Mouse (Mus musculus) layer of hippocampus, adult 9-10 months (tissue): Measurements from ENCODE around the gene Vars.
"Not testable (repeated sequence)": the region's sequence is repeated elsewhere in the genome, so short reads cannot be mapped to it uniquely, and the experiment has no call there.

Source experiments
- DNase-seq: peaks from one replicate; pipeline ENCODE4 v3.0.0; 2022; ENCODE audit warnings: low spot score

Vars gene

GRCm38 (mm10) chr17:35003022-35003838 lies 2.4 kb downstream of the Vars start:
- DNase-seq: no peak

GRCm38 (mm10) chr17:35004075-35004717 lies 3.4 kb downstream of the Vars start:
- DNase-seq: no peak

- no peak for DNase-seq
Measured at GRCm38 (mm10) chr17:35005158-35005557, 4.4 kb downstream of the Vars start.

DNA sequence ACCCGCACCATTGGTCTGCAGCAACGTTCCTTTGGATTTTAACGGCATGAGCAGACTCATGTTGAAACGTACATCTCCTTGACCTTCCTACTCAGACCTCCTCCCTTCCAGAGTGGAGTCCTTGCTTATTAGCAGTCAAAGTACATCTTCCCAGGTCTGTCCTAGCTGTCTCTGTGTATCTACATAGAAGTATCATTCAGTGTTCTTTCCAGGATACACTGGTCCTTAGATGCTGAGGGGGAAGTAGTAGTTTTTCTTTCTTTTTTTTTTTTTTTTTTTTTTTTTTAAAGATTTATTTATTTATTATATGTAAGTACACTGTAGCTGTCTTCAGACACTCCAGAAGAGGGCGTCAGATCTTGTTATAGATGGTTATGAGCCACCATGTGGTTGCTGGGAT lies 5.1 kb downstream of the Vars start:
- DNase-seq: not testable (repeated sequence)

GRCm38 (mm10) chr17:35007387-35007991 lies 6.7 kb downstream of the Vars start:
- DNase-seq: no peak

DNA sequence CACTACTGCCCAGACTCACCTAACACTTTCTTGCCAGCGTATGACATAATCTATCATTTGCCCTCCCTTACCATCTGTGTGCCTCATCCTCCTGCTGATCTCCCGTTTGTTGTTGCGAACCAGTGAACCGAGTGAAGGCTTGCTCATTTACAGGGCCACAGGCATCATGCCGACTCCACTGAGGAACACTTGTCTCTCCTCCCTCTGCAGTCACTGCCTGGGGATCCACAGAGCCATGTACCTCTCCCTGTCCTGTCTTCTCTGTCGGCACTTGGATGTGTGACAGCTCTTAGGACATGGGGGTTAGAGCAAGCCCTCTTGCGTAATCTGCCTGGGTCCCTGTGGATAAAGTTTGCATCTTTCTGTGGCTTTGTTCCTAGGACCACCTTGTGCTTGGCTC lies 8.8 kb downstream of the Vars start:
- DNase-seq: no peak

DNA sequence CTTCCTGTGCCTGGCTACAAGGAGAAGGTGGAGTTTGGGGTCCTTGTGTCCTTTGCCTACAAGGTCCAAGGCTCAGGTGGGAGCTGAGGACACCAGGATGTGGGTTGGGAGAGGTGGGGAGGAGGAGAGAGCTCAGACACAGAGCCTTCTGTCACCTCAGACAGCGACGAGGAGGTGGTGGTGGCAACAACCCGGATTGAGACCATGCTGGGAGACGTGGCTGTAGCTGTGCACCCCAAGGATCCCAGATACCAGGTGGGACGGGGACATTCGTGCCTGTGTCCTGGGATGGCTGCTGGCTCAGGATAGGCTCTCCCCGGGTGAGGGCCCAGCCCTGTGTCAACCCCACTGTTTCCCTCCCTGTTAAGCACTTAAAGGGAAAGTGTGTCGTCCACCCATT lies 10.7 kb downstream of the Vars start:
- no peak for DNase-seq

DNA sequence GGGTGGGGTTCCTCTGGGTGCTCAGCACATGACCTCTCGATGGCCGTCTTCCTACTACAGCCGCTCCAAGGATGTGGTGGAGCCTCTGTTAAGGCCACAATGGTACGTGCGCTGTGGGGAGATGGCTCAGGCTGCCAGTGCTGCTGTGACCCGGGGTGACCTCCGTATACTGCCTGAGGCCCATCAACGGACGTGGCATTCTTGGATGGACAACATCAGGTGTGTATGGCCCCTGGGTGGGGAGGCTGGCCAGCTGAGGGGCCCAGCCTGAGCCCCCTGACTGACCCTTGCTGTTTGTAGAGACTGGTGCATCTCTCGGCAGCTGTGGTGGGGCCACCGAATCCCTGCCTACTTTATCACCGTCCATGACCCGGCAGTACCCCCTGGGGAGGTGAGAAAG lies 11.6 kb downstream of the Vars start:
- no peak for DNase-seq

GRCm38 (mm10) chr17:35013221-35013620 lies 12.4 kb downstream of the Vars start:
- no peak for DNase-seq

DNA sequence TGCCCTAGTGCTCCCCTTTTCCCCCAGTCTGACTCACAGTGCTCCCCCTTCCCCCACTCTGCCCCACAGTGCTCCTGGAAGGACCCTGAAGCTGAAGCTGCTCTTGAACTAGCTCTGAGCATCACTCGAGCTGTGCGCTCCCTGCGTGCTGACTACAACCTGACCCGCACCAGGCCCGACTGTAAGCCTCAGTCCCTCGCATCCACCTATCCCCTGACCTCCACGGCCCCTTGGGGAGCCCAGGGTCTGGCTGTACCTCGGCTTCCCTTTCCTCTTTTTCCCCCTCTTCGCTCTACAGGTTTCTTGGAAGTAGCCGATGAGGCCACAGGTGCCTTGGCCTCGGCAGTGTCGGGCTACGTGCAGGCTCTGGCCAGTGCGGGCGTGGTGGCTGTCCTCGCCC lies 14.5 kb downstream of the Vars start:
- DNase-seq: no peak

DNA sequence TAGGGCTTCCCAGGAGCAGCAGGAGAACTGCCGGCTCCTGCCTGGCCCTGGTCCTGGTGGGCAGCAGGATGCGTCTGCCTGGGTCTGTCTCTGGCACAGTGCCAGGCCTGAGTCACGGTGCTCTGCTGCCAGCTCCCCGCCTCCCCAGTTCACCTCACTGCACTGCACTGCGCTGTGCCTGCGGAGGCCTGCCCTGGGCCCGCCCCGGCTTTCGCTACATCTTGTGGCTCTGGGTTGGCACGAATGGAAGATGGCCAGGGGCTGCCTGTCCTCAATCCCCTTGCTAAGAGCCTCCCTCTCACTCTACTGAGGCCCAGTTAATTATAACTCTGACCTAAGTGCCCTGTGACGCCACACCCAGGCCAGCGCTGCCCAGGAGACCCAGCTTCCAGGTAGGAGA lies 15.6 kb downstream of the Vars start, which contains the start of gene Vwa7:
Gene Vwa7 (plus strand): TSS at position 204 of the 400 bp plus-strand sequence.
- no peak for DNase-seq

DNA sequence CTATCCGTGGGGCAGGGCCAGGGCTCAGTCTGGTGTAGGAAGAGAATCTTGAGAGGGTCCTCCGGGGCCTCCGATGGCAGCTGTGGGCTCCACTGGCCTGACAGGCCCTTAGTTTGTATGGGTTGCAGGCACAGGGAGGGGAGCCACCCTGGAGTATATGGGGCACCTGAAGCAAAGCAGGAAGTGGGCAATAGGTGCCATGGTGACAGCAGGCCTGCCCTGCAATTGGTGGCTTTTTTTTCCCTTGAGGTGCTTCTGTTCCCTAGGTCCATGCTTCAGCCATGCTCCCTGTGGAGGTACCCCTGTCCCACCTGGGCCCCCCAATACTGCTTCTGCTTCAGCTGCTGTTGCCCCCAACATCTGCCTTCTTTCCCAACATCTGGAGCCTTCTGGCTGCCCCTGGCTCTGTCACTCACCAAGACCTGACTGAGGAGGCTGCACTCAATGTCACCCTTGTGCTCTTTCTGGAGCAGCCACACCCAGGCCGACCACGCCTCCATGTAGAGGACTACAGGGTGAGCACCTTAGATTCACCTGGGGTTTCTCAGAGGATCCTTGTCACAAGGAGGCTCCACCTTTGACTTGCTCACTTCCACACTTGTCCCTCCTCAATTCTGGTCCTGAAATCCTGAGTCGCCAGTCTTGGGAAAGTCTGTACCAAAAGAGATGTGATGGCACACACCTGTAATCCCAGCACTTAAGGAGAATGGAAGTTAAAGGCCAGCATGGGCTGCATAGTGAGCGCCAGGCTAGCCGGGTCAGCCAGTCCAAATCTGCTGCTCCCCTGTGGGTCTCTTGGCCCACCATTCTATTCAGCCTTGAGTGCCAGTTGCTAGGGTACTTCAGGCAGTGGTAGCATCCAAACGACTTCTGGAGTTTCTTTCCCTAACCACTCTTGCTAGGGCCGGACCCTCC lies 16.3 kb downstream of the Vars start:
- DNase-seq: no peak

DNA sequence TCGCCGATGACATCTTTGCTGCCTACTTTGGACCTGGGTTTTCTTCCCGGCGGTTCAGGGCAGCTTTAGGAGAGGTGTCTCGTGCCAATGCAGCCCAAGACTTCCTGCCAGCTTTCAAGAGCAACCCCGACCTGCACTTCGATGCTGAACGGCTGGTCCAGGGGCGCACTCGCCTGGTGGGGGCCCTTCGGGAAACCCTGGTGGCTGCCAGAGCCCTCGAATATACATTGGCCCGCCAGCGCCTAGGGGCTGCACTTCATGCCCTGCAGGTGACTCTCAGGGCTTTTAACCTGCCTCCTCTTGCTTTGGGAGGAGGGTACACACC lies 16.9 kb downstream of the Vars start:
- DNase-seq: no peak

GRCm38 (mm10) chr17:35018171-35018570 lies 17.4 kb downstream of the Vars start:
- no peak for DNase-seq

DNA sequence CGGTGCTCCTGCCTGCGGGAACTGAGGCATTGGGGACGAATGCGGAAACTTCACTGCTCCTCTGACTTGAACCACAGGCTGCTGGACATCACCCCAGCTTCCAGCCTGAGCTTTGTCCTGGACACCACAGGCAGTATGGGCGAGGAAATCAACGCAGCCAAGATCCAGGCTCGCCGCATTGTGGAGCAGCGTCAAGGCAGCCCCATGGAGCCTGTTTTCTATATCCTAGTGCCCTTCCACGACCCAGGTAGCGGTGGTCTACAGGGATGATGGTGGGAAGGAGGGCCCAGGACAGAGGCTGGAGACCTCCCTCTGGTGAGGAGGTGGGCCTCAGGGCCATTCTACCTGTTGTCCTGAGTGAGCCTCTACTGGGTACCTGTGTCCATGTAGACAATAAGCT lies 19.1 kb downstream of the Vars start:
- DNase-seq: no peak

GRCm38 (mm10) chr17:35020551-35020950 lies 19.8 kb downstream of the Vars start:
- no peak for DNase-seq

DNA sequence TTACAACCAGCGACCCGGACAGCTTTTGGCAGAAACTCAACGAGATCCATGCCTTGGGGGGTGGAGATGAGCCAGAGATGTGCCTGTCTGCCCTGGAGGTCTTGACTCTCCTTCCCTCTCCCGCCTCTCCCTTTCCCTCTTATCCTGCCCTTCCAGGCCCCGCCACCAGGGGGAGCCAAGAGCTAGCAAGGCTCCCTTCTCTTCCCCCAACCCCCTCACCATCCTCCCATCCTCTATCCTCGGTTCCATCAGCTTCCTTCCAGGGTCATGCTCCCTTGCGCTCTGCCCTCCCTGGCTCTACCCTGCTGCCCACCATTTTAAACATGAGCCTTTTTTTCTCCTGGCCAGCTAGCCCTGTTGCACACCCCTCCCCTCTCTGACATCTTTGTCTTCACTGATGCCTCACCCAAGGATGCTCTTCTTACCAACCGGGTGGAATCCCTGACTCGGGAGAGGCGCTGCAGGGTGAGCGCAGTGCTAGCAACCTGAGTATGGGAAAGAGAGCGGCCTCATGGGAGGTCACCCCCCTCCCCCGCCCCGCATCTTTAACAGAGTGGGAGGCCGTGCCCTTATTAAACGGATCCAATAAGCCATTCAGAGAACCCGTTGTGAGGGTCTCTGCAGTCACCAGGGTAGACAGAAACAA lies 20.5 kb downstream of the Vars start:
- peak; percentile 71 for DNase-seq

- no peak for DNase-seq
Measured at GRCm38 (mm10) chr17:35021842-35022477, 21.2 kb downstream of the Vars start.

DNA sequence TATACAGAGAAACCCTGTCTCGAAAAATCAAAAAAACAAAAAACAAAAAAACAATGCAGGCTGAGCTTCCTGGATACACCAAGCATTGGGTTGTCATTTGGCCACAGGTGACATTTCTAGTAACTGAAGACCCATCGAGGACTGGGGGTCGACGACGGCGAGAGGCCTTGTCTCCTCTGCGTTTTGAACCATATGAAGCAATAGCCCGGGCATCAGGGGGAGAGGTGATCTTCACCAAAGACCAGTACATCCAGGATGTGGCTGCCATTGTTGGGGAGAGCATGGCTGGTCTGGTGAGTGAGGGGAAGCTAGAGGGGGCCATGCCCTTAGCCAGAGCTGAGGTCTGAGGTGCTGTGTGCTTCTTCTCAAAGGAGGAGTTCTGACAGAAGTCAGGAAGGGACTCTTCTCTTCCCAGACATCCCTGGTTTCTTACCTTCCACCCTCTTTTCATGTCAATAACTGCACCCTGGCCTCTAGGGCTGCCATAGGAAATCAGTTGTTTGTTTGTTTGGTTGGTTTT lies 21.8 kb downstream of the Vars start:
- no peak for DNase-seq

DNA sequence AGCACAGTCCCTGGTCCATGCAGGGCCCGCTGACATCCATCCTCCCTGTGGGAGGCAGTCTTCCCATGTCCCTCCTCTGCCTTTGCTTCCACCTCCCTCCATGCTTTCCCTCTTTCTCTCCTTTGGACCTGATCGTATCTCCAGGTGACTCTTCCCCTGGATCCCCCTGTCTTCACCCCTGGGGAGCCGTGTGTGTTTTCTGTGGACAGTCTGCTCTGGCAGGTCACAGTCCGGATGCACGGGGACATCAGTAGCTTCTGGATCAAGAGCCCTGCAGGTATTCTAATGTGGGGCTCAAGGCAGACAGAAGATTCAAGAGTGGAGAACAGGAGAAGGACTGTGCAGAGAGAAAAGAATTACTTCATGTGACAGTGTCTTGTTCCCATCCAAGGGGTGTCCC lies 22.4 kb downstream of the Vars start:
- no peak for DNase-seq

- no peak for DNase-seq
Measured at GRCm38 (mm10) chr17:35023756-35024155, 23.0 kb downstream of the Vars start.
